Mouse (Mus musculus) cerebellum, adult 8-10 months (tissue): ENCODE results near the gene Hmgcl.
"Not testable (repeated sequence)": the region's sequence is repeated elsewhere in the genome, so short reads cannot be mapped to it uniquely, and the experiment has no call there.

ENCODE experiments used
- DNase-seq: peaks from one replicate; pipeline ENCODE4 v3.0.0; 2022

Gene Hmgcl

GRCm38 (mm10) chr4:135928376-135928775, 17.9 kb upstream of the Hmgcl start:
- DNase-seq: no peak

- DNase-seq: no peak
Measured at GRCm38 (mm10) chr4:135929405-135929804, 16.8 kb upstream of the Hmgcl start.

GRCm38 (mm10) chr4:135929828-135930227, 16.4 kb upstream of the Hmgcl start:
- DNase-seq: no peak

- DNase-seq: no peak
Measured at GRCm38 (mm10) chr4:135930239-135930638, 16.0 kb upstream of the Hmgcl start.

- no peak for DNase-seq
Measured at GRCm38 (mm10) chr4:135931832-135932231, 14.4 kb upstream of the Hmgcl start.

GRCm38 (mm10) chr4:135934708-135935500, 11.3 kb upstream of the Hmgcl start:
- no peak for DNase-seq

- DNase-seq: no peak
Measured at GRCm38 (mm10) chr4:135935502-135935901, 10.7 kb upstream of the Hmgcl start.

- DNase-seq: no peak
Measured at GRCm38 (mm10) chr4:135938858-135939257, 7.4 kb upstream of the Hmgcl start.

GRCm38 (mm10) chr4:135941026-135941425, 5.2 kb upstream of the Hmgcl start:
- DNase-seq: not testable (repeated sequence)

GRCm38 (mm10) chr4:135942193-135942592, 4.1 kb upstream of the Hmgcl start:
- no peak for DNase-seq

GRCm38 (mm10) chr4:135943389-135943788, 2.9 kb upstream of the Hmgcl start:
- DNase-seq: no peak

GRCm38 (mm10) chr4:135945706-135946105, 542 bp upstream of the Hmgcl start:
- no peak for DNase-seq

- no peak for DNase-seq
Measured at GRCm38 (mm10) chr4:135946659-135947301, 532 bp downstream of the Hmgcl start.

GRCm38 (mm10) chr4:135948142-135948541, 1.9 kb downstream of the Hmgcl start:
- DNase-seq: no peak

- no peak for DNase-seq
Measured at GRCm38 (mm10) chr4:135949475-135949874, 3.2 kb downstream of the Hmgcl start.

- peak; percentile 63 for DNase-seq
Measured at GRCm38 (mm10) chr4:135949911-135950310, 3.7 kb downstream of the Hmgcl start.

GRCm38 (mm10) chr4:135950365-135950764, 4.1 kb downstream of the Hmgcl start:
- peak; percentile 38 for DNase-seq

- DNase-seq: peak; percentile 42
Measured at GRCm38 (mm10) chr4:135951505-135951904, 5.3 kb downstream of the Hmgcl start.

- no peak for DNase-seq
Measured at GRCm38 (mm10) chr4:135953179-135953578, 6.9 kb downstream of the Hmgcl start.

GRCm38 (mm10) chr4:135954241-135954640, 8.0 kb downstream of the Hmgcl start:
- DNase-seq: peak; percentile 76

- no peak for DNase-seq
Measured at GRCm38 (mm10) chr4:135955886-135956285, 9.6 kb downstream of the Hmgcl start.

- no peak for DNase-seq
Measured at GRCm38 (mm10) chr4:135958354-135958753, 12.1 kb downstream of the Hmgcl start.

- peak; percentile 79 for DNase-seq
Measured at GRCm38 (mm10) chr4:135960717-135961116, 14.5 kb downstream of the Hmgcl start.

- no peak for DNase-seq
Measured at GRCm38 (mm10) chr4:135961709-135962108, 15.5 kb downstream of the Hmgcl start.
